Mouse (Mus musculus): ENCODE results near the gene 1700067K01Rik.

DNA sequence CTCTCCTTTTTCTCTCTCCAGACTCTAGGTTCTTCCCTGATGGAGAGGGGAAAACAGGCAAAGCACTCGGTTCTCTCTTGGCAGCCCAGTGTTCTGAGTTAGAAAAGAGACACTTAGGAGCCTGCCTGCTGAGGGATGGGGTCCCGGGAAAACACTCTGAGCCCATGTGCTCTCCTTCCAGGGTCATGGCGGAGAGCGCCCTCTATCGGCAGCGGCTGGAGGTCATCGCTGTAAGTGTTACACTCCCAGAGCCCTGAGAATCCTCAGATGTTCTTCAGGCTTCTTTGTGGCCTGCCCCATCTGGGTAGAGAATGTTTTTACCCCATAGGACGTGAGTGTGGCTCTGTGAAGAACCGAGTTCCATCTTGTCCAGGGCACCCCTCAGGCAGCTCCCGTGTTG lies 22.9 kb downstream of the 1700067K01Rik start:
- TF ChIP-seq E2F4 (IDR thresholded peaks at IDR 0.05; ENCODE audit: insufficient read depth): no peak
- TF ChIP-seq POLR2A (IDR thresholded peaks at IDR 0.05; ENCODE audit: insufficient read length, low read depth): no peak
- TF ChIP-seq POLR2AphosphoS2 (IDR thresholded peaks at IDR 0.05; ENCODE audit: insufficient read length, low read depth): no peak
- no peak for TF ChIP-seq MAX (IDR thresholded peaks at IDR 0.05; ENCODE audit: low read depth)

Data from myocyte (in vitro differentiated cells).